Mouse (Mus musculus): ENCODE data around the gene Otog. TPM values are rescaled to one million over a fixed set of nuclear protein-coding genes. Genes with fewer than 3 reads are reported as not detected.

Otog gene
- 1 to 10 TPM in 1 of 2 experiments, not detected in 1; 3.0 TPM for total RNA-seq (2021)
- long read RNA-seq, experiment 1: 0 reads
- long read RNA-seq, experiment 2: 0 reads

DNA sequence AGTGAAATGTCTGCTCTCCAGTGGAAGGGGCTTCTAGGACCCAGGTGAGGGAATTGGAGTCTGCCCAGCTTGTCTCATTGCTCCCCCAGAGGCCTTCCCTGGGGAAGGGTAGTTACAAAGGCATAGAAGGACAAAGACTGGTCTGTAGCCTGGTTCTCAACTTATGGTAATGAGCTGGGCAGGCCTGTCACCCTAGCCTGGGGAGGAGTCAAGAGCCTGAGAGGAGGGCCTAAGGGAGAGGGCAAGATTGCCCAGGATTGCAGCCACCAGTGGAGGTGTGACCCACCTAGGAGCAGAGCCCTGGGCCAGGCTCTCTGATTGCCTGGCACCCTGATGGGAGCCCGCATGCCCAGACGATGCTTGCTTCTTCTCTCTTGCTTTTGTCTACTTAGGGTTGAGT lies at the start of gene Otog:
Gene Otog (plus strand): TSS at position 292 of the 400 bp plus-strand sequence.
- DNase-seq (ENCODE audit: low spot score in 2 of 2): no peak

DNA sequence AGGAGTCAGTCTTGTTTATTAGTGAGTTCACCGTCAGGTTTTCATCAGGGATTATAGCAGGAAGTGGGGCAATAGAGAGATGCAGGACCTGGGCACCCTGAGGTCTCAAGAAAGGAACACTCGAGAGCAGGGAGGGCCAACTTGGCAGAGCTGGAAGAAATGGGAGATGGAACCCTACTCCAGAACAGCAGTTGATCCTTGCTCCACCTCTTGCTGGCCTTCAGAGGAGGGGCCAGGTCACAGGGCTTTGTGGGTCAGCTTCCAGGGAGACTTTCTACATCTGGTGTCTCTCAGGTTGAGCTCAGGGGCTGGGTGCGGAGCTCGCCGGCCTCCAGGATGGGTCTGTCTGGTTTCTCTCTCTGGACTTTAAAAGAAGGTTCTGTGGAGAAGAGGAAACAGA lies 45.4 kb upstream of the Otog start:
- DNase-seq (ENCODE audit: low spot score in 2 of 2): no peak

DNA sequence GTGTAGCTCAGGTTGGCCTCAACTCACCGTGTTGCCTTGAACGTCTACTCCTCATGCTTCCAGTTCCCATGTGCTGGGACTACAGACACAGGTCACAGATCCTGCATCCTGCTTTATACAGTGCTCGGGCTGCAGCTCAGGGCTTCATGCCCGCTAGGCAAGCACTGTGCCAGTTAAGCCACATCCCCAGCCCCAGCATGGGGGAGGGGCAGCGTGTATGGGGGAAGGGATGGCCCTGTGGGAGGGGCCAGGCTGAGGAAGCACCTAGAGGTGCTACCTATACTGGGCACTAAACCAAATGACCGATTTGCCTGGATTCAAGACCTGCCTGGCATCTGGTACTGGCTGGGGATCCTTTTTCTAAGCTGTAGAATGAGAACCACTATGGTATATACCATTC lies 40.8 kb upstream of the Otog start:
- DNase-seq (ENCODE audit: low spot score in 2 of 2): no peak

DNA sequence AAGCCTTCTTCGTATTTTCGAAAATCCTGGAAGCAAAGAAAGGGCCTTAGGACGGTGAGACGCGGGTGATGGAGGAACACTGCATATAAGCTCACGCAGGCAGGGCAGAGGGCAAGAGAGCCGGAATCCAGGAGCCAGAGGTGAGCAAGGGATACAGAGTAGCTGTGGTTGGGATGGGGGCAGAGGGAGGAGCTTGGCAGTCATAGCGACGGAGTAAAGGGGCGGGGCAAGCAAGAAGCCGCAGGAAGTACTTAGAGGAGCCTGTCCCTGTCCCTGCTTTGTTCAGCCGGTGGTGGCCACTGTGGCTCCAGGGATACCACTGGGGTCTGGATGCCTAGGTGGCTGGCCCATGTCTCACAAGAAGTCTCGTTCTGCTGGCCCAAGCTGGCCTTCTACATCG lies 39.1 kb upstream of the Otog start:
- no peak for DNase-seq (ENCODE audit: low spot score in 2 of 2)

DNA sequence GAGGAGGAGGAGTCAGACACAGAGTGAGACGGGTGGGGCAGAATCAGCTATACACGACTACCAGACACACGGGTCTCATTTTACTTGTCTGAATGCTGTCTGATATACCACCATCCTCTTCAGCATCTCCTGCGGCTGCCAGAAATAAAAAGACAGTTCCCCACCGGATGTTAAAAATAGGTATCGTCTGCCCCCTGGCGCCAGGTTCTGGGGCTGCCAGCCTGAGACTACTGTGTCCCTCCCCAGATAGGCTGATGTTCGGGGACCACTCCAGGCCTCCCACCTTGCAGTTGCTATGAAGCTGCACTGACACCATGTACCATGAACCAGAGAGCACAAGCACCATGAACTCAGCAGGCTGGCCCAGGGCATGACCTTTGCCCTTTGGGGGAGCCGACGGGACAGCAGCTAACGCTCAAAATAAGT lies 36.7 kb upstream of the Otog start:
- peak; percentile 12 to 32 for DNase-seq (ENCODE audit: low spot score in 2 of 2)

DNA sequence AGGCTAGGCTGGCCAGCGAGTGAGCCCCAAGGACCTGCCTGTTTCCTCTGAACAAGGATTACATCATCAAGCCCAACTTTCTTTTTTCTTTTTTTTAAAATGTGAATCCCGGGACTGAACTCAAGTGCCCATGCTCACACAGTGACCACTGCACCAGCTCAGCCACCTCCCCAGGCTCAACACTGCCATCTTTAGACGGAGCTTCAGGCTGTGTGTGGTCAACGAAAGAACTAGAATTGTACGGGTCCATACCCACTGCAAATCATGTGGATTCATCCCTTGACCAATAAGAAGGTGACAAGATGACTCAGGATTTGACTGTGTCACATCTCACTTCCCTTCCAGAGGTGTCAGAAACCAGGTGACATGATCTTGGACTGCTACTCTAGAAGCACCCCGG lies 36.0 kb upstream of the Otog start:
- DNase-seq (ENCODE audit: low spot score in 2 of 2): no peak

DNA sequence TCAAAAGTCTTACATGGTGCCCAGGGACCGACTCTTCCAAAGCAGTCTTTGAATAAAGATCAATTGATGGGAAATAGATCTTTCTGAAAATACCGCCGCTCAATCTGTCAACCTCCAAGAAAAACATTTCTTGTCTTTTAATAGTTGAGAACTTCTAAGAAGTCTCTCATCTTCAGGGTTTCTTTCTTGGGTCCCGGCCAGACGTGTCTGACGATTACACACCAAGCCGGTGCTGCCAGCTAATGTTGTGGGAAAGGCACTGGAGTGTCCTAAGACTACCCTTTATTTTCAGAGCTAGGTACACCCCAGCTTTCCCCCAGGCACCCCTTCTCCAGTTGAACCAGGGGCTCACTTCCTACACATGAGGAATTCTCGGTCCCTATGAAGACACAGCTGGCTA lies 32.7 kb upstream of the Otog start:
- DNase-seq (ENCODE audit: low spot score in 2 of 2): no peak

DNA sequence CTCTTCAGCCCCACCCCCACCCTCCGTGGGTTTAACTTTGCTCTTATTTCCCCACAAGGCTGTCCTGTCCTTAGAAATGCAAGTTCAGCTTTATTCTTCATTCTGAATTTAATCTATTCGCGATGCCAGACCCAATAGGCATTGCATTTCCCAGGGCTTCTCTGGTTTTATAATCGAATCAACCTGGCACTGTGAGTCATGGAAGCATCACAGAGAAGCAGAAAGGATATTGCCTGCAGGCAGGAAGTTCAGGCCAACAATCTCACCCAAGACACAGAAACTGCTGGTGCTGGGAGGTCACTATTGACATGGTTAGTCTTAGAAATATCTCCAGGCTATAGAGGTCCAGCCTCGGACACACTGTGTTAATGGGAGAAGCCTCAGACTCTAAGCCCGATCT lies 30.5 kb upstream of the Otog start:
- DNase-seq (ENCODE audit: low spot score in 2 of 2): no peak

DNA sequence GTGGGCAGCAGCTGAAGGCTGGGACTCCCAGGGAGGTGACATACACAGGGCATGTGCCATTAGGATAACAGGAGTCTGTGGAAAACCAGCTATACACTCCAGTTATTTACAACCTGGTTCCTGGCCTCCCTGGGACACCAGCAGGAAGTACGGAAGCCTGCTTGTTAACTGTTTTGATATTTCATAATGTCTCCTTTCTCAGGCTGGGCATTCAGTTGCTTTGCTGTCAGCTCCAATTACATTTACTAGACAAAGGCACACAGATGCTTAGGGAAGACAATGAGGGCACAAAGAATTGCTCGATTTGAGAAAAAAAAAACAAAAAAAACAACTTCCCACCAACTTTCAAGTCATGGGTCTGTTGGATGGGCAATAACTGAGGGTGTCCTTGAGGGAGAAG lies 24.3 kb upstream of the Otog start:
- DNase-seq (ENCODE audit: low spot score in 2 of 2): no peak

DNA sequence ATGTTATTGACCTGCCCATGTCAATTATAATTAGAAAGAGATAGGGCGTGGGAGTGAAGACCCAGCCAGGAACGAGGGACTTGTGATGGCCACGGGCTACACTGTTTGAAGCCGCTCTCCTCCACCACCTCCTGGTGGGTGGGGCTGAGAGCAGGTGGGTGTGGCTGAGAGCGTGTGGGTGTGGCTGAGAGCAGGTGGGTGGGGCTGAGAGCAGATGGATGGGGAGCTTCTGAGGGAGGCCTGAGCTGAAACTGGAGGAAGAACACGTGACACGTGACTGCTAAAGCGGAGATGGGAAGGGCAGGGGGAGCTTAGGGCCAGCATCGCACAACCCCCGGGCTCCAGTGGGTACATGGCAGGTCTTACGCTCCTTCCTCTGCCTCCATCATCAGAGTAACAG lies 22.4 kb upstream of the Otog start:
- no peak for DNase-seq (ENCODE audit: low spot score in 2 of 2)

DNA sequence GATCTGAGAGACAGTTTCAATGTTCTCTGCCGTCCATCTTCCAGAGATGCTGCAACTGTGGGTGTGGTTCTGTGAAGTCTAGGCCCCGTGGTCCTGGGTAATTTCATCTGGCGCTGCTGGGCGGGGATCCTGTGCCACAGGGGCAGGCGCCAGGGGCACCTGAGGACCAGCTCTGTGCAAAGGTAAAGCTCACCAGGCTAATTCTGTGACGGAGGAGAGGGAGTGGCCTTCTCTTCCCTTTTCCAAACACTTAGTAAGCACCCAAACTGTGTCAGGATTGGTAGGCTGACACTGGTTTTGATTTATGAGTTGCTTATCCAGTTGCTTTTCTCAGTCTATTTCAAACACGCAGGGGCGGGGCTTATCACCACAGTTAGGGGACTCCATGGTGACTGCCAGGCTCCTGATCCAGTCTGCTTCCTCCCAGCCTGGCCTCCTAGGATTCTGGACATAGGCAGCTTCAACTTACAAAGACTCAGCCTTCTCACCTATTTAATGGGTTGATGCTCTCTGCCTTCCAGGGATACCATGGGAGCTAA lies 20.1 kb upstream of the Otog start:
- no peak for DNase-seq (ENCODE audit: low spot score in 2 of 2)

DNA sequence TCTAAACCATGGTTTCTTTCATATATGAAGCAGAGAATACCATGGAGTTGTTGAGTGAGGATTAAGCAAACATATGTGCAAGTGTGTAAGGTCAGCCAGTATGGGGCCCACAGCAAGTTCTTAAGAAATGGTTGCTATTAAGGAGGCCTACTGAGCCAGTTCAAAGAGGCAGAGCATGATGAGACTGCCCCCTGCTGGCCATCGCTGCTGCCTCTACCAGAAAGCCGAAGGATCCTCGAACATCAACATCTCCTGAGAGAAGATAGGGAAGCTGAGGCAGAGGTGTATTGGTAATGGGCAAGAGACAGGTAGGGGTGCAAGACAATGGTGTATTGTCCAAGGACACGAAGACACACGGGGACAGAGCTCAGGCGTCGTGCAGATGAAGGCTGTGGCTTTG lies 14.5 kb upstream of the Otog start:
- DNase-seq (ENCODE audit: low spot score in 2 of 2): peak; percentile 60 to 62

DNA sequence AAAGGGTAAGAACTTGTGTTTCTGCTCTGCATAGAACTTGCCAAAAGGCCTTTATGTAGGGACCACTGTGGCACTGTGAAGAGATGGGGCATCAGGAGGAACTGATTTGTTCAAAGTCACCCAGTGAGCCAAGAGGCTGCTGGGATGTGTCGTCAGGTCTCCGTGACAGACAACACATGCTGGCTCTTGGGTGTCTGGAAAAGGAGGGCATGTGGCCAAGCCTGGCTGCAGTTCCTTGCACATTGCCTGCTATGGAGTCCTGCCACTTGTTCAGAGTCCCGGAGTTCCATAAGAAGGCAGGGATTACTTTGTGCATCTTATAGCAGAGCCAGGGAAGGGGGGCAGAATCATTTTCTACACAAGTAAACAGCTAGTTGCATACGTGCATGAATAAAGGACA lies 13.9 kb upstream of the Otog start:
- no peak for DNase-seq (ENCODE audit: low spot score in 2 of 2)

DNA sequence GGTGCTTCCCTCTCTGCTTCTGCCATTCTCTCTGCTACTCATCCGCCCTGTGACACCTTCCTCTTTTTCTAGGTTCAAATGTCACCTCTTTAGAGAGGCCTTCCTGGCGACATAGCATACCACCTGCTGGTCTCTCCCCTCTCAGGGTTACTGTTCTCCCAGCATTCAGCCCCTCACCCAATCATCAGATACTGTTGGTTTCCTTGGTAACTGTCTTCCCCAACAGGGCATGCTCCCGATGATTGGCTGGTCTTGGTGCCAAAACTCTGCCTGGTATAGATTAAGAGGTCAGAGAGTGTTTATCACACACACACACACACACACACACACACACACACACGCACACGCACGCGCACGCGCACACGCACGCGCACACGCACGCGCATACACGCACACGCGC lies 4.8 kb upstream of the Otog start:
- DNase-seq (ENCODE audit: low spot score in 2 of 2): no peak

DNA sequence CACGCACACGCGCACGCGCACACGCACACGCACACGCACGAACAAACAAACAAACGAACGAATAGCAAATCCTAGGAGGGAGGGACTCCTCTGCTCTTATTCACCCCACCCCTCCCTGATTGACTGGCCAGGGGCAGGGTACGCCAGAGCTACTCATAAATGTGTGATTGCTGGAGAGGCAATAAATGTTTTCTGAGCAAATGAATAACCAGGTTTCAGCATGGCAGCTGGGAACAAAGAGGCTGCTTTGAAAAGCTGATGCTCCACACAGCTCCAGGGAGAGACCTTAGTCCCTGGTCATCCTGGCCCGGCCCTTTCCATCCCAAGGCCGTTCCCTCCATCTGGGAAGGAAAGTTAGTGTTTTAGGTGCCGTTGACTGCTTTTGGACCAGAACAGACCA lies 4.4 kb upstream of the Otog start:
- DNase-seq (ENCODE audit: low spot score in 2 of 2): no peak

DNA sequence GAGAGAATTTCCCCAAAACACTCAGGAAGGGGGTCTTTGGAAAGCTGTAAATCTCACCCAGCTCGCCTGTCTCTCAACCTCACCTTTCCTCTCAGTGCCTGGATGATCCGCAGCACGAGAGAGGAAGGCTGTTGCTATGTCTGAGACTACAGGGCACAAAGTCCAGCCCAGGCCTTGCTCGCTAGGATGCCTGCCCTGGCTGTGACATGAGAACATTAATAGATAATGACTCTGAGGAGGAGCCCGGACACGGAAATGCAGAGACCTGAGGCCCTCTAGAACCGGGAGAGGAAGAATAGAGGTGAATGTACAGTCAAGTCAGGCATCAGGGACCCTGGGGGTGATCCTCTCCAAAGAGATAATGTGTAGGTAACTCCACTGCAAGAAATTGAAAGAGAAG lies 3.6 kb upstream of the Otog start:
- DNase-seq (ENCODE audit: low spot score in 2 of 2): no peak

DNA sequence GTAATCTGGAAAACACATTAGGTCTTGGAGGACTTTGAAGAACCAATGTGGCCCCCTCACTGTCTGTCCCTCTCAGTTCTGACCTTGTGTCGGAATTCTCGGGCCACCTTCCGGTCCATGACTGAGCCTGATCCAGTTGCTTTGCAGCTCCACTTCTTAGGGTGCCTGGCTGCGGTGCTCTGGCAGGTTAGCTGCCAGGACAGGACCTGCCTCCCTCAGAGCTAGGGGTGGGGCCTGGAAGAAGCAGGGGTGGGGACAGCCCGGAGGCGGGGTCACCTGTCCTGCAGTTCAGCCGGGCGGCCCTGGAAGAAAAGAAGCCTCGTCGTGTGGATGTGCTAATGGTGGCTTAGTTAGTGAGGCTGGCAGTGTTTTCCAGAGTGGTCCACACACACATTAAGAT lies 2.4 kb upstream of the Otog start, which contains the start of gene Ush1c:
Gene Ush1c (minus strand): TSS at position 158 of the 400 bp plus-strand sequence.
- DNase-seq (ENCODE audit: low spot score in 2 of 2): no peak

DNA sequence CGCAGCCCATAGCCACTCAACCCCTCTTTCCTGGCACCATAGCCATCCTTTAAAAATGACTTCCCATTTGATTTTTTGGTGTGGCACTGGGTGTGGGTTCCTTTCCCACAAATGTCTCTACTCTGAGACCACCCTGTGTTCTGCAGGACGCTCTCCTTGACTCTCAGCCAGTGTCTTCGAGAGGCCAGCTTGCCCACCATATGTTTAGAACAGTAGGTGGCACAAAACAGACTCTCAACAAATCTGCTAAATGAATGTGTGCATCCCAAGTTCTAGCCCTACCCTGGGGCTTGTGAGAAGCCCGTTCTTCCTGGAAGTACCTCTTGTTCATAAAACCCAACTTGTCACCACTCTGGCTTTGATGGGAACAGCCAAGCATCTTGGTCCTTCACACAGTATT lies 696 bp upstream of the Otog start:
- DNase-seq (ENCODE audit: low spot score in 2 of 2): no peak

DNA sequence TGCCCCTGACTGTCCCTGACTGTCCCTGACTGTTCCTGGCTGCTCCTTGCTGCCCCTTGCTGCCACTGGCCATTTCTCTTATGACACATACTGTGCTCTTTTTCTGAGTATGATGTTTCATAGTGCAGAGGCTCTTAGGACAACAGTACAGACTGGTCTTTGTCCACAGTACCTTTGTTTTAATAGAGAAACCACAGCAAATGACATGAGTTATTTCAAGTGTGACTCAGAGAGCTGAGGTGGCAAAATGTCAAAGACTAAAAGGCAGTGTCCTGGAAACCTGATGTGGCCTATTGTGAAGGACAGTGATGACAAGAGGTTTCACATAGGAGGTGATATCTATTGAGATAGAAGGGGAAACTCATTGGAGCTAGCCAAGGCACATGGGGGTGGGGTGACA lies 6.1 kb downstream of the Otog start:
- DNase-seq (ENCODE audit: low spot score in 2 of 2): peak in 1 of 2 experiments; percentile 32

DNA sequence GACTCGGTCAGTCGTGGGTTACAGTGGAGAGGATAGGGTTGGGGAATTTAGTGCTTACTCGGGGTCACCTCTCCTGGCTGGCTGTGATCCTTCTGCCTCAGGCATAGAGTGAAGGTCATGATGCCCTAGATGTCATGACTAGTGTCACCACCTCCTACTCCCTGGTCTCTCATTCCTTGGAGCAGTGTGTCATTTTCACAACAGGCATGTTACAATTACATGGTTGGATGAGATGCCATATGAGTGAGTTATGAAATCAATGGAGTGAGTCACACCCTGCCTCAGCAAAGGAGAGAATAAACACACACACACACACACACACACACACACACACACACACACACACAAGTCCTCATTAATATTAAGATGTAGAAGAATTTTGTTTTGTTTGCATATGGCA lies 6.8 kb downstream of the Otog start:
- no peak for DNase-seq (ENCODE audit: low spot score in 2 of 2)

DNA sequence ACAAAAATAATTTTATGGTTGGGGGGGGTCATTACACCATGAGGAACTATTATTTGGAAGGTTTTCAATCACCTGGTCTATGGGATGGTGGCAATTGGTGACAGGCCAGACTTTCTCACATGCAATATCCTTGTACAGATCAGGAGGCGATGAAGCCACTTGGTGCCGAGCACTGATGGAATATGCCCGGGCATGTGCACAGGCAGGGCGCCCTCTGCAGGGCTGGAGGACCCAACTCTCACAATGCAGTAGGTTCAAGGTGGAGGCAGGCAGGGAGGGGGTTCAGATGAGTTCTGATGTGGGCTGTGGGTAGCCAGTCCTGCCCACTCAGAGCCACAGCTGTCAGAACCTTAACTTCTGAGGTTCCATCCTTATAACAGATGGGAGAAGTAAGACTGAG lies 11.1 kb downstream of the Otog start:
- no peak for DNase-seq (ENCODE audit: low spot score in 2 of 2)

DNA sequence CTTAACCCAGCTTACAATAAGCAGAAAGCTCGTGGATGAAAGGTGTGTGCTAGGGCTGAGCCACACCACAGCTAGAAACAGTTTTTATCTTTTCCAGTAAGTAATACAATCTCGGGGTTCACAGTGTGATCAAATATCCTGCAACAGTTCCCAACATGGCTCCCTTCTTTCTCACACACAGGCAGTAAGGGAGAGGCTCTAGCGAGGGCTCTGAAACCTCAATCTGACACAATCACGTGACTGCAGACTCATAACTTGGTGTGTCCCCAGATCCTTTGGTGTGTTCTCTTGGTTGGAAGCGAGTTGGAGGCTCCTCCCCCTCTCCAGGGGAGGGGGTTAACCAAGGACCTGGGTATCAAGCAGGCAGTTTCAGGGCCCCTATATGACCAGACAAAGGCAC lies 35.4 kb downstream of the Otog start:
- DNase-seq (ENCODE audit: low spot score in 2 of 2): no peak

DNA sequence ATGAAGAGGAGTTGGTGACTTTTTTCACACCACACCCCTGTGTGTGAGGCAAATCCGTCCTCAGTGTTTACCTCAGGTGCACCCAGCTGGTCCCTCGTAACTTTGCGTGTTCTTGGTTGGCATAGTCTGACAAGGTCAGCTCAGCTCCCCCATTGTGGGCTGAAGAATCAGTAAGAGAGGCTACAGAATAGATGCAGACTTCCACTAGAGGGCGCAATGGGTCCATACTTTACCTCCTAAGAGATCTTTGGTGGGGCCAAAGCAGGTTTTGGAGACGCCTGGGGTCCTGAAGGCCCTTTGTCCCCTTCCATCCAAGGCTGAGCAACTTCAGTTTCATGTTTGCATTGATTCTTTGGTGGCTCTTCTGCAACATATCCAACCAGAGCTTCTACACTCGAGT lies 39.2 kb downstream of the Otog start:
- peak; percentile 46 to 48 for DNase-seq (ENCODE audit: low spot score in 2 of 2)

DNA sequence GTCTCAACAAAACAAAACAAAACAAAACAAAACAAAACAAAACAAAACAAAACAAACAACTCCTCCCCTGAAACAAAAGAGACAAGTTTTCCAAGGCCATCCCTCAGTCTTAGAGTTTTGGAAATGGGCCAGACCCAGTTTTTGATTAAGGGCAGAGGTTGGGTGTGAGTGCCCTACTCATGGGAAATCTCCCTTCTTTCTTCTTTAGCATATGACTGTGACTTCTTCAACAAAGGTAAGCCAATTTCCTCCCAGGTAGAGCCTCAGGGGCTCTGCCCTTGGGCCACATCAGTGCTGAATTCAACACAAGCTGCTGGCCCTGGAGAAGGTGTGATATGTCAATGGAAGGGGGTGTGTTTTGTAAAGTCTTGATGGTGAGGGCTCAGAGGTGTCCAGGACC lies 40.1 kb downstream of the Otog start:
- no peak for DNase-seq (ENCODE audit: low spot score in 2 of 2)

Measured in adrenal gland, adult 18-20 months (tissue).